Mouse (Mus musculus) C3H10T1/2 (cell line): Measurements from ENCODE around the gene Hilpda. TPM values are rescaled to one million over a fixed set of nuclear protein-coding genes. Genes with fewer than 3 reads are reported as not detected.

Experiments used
- polyA plus RNA-seq, 2 experiments: library from polyadenylated mRNA; unstranded; fragments of >200 nt; fragmentation: generic; extraction: Trizol; gene quantifications; one replicate each; pipeline ENCODE4 v1.2.1; 2012; ENCODE audit warnings: missing spikeins in 2 of 2

The Hilpda gene
- 10 to 100 TPM; 12.3 to 17.6 TPM for polyA plus RNA-seq

GRCm38 (mm10) chr6:29272312-29273072 is at the start of gene Hilpda:
Gene Hilpda, plus strand, starts transcription at chr6:29272488.

DNA sequence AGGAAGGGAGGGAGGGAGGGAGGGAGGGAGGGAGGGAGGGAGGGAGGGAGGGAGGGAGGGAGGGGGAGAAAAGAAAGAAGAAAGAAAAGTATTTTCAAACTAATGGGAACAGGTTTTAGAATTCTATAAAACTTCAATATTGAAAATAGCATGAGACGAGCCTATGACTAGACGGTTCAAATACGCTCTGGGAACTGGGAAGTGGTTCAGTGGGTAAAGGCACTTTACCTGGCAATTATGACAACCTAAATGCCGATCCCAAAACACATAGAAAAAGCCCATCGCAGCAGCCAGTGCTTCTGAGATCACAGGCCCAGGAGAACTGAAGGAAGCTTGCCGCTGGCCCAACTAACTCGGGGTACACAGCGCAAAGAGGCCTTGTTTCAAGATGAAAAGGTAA is 7.0 kb downstream of the Hilpda start, which contains the start of gene Fam71f2:
TSS of gene Fam71f2 (plus strand) at position 301 of the 400 bp plus-strand sequence.

GRCm38 (mm10) chr6:29318879-29319278 is 46.6 kb downstream of the Hilpda start, which contains the start of gene Fam71f1:
Gene Fam71f1, plus strand, starts transcription at chr6:29319140.

Other genes with a start within 250 kb of the Hilpda start
- not detected for gene Lep, start 212.3 kb upstream of the Hilpda start, polyA plus RNA-seq
- 1 to 10 TPM; 2.6 to 8.3 TPM for gene Rbm28, start 107.5 kb upstream of the Hilpda start, polyA plus RNA-seq
- under 1 TPM; 0.01 to 0.09 TPM for gene Prrt4, start 92.9 kb upstream of the Hilpda start, polyA plus RNA-seq
- gene Impdh1, start 56.1 kb upstream of the Hilpda start, polyA plus RNA-seq = 10 to 100 TPM; 26.5 to 46.7 TPM
- gene Fam71f2, start 7.1 kb downstream of the Hilpda start, polyA plus RNA-seq = under 1 TPM; 0.57 to 0.96 TPM
- gene Fam71f1, start 46.7 kb downstream of the Hilpda start, polyA plus RNA-seq = under 1 TPM; 0.70 to 0.89 TPM
- 100 to 1,000 TPM in 1 of 2 experiments, 10 to 100 TPM in 1; 16.2 to 300 TPM for gene Calu, start 75.6 kb downstream of the Hilpda start, polyA plus RNA-seq
- 1 to 10 TPM in 1 of 2 experiments, under 1 TPM in 1; 0.35 to 2.2 TPM for gene Opn1sw, start 116.0 kb downstream of the Hilpda start, polyA plus RNA-seq
- gene Ccdc136, start 123.8 kb downstream of the Hilpda start, polyA plus RNA-seq = 10 to 100 TPM in 1 of 2 experiments, 1 to 10 TPM in 1; 9.7 to 26.6 TPM
- gene Flnc, start 160.8 kb downstream of the Hilpda start, polyA plus RNA-seq = 10 to 100 TPM; 21.0 to 78.7 TPM
- gene Atp6v1f, start 195.2 kb downstream of the Hilpda start, polyA plus RNA-seq = 100 to 1,000 TPM; 152 to 287 TPM
- gene Atp6v1fnb, start 198.9 kb downstream of the Hilpda start, polyA plus RNA-seq = not detected
- under 1 TPM; 0.06 to 0.08 TPM for gene Kcp, start 235.5 kb downstream of the Hilpda start, polyA plus RNA-seq